Mouse (Mus musculus): ENCODE results near the gene Akirin2.
"Not testable (repeated sequence)": the region's sequence is repeated elsewhere in the genome, so short reads cannot be mapped to it uniquely, and the experiment has no call there.

Akirin2 gene

DNA sequence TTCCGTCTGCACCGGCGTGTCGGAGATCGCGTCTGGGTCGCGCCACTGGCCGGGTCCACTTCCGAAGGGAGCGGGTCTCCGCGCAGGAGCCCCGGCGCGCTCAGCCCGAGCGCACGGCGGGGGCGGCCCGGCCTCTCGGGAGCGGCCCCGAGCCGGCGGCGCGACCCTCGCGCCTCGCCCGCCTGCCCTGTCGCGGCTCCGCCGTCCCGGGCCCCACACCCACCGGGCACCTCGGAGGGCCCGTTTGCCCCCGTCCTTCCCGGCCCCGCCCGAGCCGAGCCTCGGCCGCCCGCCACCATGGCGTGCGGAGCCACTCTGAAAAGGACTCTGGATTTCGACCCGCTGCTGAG, at the start of gene Akirin2:
Gene Akirin2, plus strand, starts transcription at position 190 of the 350 bp plus-strand sequence.
- no peak for DNase-seq

DNA sequence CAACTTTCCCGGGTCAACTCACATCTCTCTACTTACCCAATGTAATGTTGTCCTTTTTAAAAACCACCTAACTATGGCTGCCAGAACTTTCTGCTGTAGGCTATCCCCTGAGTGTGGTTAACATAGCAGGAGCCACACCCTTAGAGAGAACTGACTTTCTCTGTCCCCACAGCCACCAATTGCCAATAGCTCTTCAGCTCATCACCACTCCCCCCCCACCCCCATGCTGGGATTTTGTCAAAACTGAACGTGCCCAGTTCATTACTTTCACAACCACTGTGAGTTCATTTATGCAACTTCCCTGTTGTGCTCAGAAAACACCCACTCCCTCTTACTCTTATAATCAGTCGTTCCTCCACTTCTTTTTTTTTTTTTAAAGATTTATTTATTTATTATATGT, 40.4 kb upstream of the Akirin2 start:
- no peak for DNase-seq

- DNase-seq = peak; percentile 10
Observed at GRCm38 (mm10) chr4:34522846-34523245, 27.9 kb upstream of the Akirin2 start.

GRCm38 (mm10) chr4:34523586-34523985, 27.2 kb upstream of the Akirin2 start:
- no peak for DNase-seq

DNA sequence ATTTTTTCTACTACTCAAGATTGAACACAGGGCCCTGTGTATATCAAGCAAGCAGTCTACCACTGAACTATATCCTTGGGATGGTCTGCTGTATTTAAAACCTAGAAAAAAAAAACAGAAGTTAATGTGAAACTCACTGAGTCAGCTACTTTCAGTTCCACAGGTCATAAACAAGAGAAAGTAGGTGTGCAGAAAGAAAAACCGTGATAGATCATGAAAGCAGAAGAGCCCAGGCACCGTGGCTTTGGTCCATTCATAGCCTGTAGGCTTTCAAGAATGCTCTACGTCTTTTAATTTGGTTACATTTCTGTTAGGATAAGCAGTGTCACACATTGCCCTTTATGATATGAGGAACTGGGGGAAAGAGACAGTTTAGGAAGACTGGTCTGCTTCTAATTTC, 24.0 kb upstream of the Akirin2 start:
- no peak for DNase-seq

- no peak for DNase-seq
Observed at GRCm38 (mm10) chr4:34528430-34529100, 22.2 kb upstream of the Akirin2 start.

- DNase-seq = no peak
Observed at GRCm38 (mm10) chr4:34529379-34529778, 21.4 kb upstream of the Akirin2 start.

DNA sequence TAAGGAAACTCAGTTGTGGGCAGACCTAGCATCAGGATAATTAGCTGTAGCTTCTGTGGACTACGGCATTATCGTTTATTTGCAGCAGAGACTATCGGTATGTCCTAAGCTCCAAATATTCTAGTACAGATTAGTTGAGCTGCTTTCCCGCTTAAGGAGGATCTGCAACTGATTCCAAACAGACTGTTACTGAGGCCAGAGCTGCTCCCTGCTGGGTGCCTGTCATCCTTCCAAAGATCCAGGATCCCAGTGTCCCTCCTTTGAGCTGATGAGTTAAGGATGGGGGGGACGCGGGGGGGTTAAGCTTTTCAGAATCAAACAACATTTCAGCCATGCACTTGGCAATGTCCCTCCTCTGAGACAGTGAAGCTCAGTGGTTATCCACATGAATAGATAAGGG, 20.8 kb upstream of the Akirin2 start:
- no peak for DNase-seq

DNA sequence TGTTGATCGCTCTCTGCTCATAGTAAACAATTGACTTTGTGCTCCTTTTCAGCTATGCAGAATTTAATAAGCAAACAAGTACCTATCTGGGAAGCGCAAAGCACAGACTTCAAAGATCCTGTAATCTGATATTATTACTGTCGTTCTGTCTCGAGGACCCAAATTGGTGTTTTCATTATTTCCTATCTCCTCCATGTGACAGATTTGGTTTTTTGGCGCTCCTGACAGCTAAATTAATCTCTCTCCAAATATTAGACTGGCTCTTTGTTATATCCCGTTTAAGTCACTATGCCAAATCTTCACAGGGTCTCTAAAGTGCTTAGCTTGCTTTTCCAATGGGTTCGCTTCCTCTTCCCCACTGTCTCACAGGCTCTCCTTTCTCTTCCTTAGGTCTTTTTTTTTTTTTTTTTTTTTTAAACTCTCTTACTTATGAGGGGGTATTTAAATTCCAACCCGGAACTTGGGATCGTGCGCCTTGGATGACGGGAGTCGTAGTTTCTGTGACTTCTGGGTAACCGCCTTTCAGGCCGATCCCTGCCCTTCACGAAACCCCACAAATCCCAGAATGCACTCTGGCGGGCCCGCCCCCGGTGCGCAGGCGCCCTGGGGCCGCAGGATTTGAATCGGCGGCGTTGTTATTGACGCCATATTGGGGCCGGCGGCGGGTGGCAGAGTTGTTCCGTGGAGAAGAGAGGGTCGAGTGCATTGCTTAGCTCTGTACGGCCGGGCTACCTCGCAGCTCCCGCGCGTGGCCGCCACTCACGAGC, 573 bp upstream of the Akirin2 start:
- DNase-seq = peak; percentile 94

- peak; percentile 31 for DNase-seq
Observed at GRCm38 (mm10) chr4:34551098-34551809, 517 bp downstream of the Akirin2 start.

- DNase-seq = no peak
Observed at GRCm38 (mm10) chr4:34551966-34552365, 1.2 kb downstream of the Akirin2 start.

GRCm38 (mm10) chr4:34554596-34554995, 3.9 kb downstream of the Akirin2 start:
- DNase-seq = no peak

DNA sequence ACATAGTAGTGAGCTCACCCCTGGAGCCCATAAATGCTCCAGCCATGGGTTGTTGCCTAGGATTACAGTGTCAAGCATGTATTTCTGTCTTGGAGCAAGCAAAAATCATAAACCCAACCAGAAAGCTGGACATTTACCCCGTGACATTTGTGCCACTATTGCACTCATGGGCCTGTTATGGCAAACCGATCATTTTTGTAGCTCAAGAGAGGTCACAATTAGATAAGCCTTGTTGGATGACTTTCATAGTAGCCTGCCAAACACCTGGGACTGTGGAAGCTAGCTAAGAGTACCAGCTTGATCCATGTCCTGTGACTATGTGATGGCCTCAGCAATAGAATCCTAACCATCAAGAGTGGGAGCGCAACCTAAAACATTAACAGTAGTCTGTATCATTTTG, 4.9 kb downstream of the Akirin2 start:
- no peak for DNase-seq

DNA sequence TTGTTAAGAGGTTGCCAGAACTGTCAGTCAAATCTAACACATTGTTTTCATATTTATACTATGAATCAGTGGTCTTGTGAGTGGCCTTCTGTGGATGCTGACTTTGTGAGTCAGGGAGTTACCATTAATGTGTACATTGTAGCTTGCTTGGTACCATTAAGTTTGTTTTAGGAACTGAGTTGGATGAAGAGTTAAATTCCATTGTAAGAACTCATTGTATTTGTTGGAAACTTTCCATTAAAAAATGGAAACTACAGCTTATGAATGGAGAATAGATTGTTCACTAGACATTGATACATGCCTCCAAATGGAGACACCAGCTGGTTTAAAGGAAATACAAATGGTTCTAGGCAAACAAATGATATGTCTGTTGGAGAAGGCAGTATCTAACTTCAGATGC, 5.4 kb downstream of the Akirin2 start:
- DNase-seq = no peak

DNA sequence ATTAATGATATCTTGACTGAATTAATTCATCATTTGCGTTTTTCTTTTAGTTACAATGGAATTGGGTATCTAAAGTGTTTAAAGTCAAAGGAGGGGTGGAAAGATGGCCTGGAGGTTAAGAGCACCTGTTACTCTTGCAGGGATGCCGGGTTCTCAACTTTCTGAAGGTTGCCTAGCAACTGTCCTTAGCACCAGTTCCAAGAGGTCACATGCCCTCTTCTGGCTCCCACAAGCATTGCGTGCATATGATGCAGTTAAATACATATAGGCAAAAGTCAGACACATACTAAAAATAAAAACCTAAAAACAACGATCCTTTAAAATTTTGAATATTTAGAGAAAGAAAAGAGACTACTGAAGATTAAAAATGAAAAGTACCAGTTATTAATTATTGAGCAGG, 10.2 kb downstream of the Akirin2 start:
- no peak for DNase-seq

DNA sequence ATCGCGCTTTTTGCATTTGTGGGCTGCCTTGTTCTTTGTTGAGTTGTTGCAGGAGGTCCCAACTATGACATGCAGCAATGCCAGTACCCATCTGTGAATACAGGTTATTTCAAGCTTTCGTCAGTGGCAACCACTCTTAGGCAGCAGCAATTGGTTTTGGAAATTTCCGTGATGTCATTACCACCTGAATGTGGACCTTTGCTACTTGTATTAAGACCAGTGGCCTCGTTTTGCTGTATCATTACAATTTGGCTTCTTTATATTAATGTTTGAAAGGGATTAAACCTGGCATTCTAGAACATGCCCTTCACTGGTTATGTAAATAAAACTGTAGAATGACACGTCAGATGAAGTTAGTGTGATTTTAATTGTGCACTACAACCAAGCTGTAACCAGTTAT, 15.5 kb downstream of the Akirin2 start:
- DNase-seq = no peak

GRCm38 (mm10) chr4:34572876-34573275, 22.1 kb downstream of the Akirin2 start:
- DNase-seq = no peak

- no peak for DNase-seq
Observed at GRCm38 (mm10) chr4:34577028-34577427, 26.3 kb downstream of the Akirin2 start.

DNA sequence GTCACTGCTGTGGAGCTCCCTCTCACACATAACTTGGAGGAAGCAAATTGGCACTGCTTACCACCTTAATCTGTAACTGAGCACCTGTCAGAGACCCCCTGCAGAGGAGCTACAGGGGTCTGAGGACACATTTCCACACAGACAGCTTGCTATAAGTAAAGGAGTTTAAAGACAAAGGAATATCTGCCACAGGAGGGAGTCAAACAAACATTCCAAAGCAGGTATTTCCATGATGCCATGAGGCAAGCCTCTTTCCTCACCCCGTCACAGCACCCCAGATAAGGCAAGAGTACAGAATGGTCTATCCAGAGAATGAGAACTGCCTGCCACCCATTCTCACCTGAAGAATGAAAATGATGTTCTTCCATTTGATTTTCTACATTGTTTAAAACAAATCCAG, 28.5 kb downstream of the Akirin2 start:
- DNase-seq = no peak

- DNase-seq = not testable (repeated sequence)
Observed at GRCm38 (mm10) chr4:34581489-34581888, 30.8 kb downstream of the Akirin2 start.

DNA sequence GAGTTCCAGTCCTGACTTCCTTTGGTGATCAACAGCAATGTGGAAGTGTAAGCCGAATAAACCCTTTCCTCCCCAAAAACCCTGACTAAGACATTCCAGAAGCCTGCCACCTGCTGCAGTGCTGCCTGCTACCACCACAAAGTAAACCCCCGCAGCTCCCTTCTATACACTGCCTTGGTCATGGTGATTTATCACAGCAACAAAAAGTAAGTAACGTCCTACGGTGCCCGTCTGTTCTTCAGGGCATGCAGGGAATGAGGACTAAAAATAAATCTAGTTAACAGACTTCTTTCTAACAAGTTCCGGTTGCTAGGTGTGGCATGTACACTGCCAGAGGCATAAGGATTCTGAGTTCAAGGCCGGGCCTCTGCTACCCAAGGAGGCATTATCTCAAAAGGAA, 31.3 kb downstream of the Akirin2 start:
- no peak for DNase-seq

DNA sequence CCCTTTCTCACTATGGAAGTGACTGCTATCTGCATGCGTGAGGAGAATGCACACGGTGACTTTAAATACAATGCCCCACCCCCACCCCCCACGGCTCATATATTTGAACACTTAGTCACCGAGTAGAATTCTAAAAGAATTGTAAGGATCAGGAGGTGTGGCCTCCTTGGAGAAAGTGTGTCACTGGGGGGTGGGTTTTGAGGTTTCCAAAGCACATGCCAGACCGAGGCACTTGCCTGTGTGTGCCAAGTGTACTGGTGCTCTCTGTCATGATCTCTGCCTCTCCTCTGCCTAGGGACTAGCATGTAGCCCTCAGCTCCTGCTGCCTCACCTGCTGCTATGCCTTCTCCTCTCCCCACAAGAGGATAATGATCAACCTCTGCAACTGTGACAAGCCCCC, 31.7 kb downstream of the Akirin2 start:
- DNase-seq = no peak

- DNase-seq = no peak
Observed at GRCm38 (mm10) chr4:34583427-34583826, 32.7 kb downstream of the Akirin2 start.
